Mouse (Mus musculus): ENCODE data around the gene Tiprl. TPM values are rescaled to one million over a fixed set of nuclear protein-coding genes. Genes with fewer than 3 reads are reported as not detected.

Tiprl gene
- total RNA-seq, 2 experiments from 2014 or later, result 32.1 to 34.1 TPM

DNA sequence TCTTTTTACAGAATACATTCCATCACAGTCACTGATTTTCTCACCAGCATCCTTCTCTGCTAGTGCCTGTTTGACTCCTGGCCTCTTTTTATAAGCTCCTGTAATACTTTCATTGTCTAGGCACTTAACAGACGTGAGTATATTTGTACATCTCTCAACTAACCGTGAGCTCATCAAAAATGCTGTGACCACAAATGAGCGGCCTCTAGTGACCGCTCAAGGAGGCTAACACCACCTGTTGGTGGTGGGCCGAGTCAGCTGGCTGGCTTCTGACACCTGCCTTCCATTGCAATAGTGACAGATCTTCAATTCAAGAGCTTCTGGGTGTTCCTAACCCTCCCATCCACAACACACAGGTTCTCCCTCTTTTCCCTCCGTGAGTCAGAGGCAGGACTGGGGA, 53.4 kb downstream of the Tiprl start:
- DNase-seq (ENCODE audit: low spot score in 2 of 2), result no peak

DNA sequence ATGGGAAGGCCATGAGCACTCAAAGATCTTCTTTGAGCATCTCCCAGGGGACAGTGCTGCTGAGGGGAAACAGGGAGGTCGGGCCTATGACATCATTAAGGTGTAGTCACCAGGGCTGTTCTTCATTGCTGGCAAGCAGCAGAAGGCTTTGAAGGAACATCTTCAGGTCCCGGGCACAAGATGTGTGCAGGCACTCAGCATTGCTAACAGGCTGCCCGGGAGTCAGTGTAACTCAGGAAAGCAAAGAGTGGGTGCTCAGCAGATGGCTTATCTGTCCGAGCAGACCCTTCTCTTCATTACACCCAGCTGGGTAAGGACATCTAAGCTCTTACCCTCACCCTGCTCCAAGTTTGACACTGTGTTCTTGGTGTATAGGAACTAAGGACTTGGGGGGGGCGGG, 57.5 kb downstream of the Tiprl start:
- DNase-seq (ENCODE audit: low spot score in 2 of 2), result no peak

DNA sequence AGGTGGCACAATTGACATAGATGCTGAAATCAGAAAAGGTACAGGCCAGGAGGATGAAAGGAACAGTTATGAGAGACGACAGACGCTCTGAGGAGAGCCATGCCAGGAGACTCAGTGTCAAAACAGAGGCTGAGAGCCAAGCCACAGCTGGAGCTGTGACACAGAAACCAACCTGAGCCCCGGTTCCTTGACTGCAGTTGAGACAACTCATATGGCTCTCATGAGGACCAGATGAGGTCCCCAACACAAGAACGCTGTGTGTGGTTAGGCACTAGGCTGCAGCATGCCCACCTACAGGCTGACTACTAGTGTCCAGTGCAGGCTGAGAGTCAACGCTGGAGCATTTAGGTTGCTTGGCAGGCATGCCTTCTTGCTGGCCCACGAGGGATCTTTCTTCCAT, 58.7 kb downstream of the Tiprl start:
- no peak for DNase-seq (ENCODE audit: low spot score in 2 of 2)

DNA sequence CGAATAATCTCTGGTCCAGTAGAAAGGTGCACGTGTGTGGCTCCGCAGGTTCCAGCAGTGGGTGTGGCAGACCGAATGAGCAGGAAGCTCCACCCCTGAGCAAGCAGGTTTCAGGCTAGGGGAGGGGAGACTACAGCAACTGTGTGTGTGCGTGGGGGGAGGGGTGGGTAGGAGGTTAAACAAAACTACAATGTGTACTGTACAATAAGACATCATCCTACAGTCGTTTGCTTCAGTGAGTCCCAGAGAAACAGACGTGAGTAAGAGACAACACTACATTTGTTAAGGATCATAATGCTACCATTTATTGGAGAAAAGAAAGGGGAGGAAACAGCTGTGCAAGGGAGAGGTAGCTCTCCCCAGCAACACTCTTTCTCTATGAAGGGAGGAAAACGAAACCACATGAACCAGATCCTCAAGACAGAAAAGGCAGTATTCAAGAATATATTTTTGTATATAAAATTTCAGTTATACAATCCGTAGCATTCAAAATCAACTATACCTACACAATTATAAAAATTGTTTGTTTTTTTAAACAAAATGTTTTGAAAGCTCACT, 62.7 kb downstream of the Tiprl start:
- DNase-seq (ENCODE audit: low spot score in 2 of 2), result no peak

DNA sequence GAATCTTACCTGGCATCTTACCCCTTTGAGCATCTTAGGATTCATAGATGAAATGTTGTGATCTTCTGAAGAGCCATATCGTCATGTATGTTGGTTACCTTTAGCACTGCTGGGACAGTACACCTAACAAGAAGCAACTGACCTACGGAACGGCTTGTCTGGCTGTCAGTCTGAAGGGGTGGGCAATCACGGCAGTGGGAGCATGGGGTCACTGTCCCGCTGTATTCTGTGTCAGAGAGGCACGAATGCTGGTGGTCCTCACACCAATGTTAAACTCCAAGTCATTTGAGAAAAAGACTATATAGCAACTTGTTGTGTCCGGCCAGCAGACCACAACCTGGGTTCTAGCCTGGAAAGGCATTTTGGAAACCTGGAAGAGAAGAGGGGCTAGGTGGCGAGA, 65.5 kb downstream of the Tiprl start:
- DNase-seq (ENCODE audit: low spot score in 2 of 2), result no peak

DNA sequence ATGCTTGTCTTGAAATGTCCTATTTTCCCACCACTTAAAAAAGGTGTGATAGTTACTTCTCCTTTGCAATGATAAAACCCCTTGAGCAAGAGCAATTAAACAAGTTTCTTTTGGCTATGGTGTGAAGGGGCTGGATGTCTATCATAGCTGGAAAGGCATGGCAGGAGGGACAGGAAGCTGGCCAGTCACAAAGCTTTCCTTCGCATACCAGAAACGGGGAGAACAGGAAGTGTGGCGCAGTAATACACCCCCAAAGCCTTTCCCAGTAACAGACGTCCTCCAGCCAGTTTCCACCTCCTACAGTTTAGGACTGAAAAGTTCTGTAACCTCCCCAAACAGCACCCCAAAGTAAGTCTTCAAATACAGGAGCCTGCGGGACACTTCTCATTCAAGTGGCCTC, 66.6 kb downstream of the Tiprl start:
- DNase-seq (ENCODE audit: low spot score in 2 of 2), result no peak

DNA sequence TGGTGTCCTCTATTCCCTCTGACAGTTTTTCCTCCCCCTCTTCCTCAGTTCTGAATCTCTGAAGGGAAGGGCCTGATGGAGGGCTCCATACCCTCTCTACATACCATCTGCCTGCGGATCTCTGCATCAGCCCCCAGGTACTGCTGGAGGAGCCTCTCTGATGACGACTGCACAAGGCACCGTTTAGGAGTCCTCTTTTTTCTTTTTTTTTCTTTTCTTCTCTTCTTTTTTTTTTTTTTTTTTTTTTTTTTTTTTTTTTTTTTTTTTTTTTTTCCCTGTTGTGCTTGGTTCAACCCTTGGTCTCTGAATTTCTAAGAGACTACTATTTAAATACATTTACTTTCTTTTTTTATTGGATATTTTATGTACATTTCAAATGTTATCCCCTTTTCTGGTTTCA, 67.3 kb downstream of the Tiprl start:
- DNase-seq (ENCODE audit: low spot score in 2 of 2), result no peak

DNA sequence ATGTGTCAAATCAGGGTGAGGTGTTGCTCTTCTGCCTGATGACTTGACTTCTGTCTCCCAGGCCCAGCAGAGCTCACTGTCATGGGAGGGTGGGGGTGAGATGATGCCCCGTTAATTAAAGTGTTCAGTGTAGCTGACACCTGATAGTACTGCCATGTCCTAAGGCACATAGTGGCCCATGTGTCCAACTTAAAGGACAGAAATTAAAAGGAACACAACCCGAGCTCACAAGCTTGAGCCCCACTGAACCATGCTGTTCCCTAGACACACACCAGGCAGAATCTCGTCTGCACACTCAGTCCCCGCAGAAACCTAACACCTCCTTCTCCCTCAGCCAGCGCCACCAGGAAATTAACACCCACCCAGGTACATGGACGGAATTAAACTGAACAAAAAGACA, 71.9 kb downstream of the Tiprl start:
- no peak for DNase-seq (ENCODE audit: low spot score in 2 of 2)

Other genes with a start within 250 kb of the Tiprl start
- under 1 TPM; 0.16 to 0.17 TPM for gene Tbx19, start 76.2 kb downstream of the Tiprl start, total RNA-seq (2021)
- 10 to 100 TPM; 14.0 to 15.0 TPM for gene Sft2d2, start 42.6 kb downstream of the Tiprl start, total RNA-seq (2021)
- 1 to 10 TPM; 6.1 to 7.2 TPM for gene Gpr161, start 58.8 kb upstream of the Tiprl start, total RNA-seq (2021)
- 100 to 1,000 TPM in 1 of 2 experiments, 10 to 100 TPM in 1; 89.2 to 104 TPM for gene Dcaf6, start 223.5 kb upstream of the Tiprl start, total RNA-seq (2021)
- 100 to 1,000 TPM; 122 to 136 TPM for gene Mpc2, start 223.6 kb upstream of the Tiprl start, total RNA-seq (2021)
- gene Adcy10, start 248.2 kb upstream of the Tiprl start, total RNA-seq (2021), result under 1 TPM; 0.23 to 0.42 TPM